Mouse (Mus musculus) olfactory bulb, adult 2 months (tissue): Measurements from ENCODE around the gene Pced1b. TPM values are rescaled to one million over a fixed set of nuclear protein-coding genes. Genes with fewer than 3 reads are reported as not detected.

ENCODE experiments used
- H3K27ac ChIP-seq: fragments of 200-500 bp; 2 replicates; pipeline ENCODE4 v1.5.1; 2012; ENCODE audit warnings: low read depth, low read length; ENCODE audit not compliant: insufficient read depth
- H3K4me1 ChIP-seq: fragments of 200-500 bp; 2 replicates; pipeline ENCODE4 v1.6.1; 2012; ENCODE audit warnings: low read length; ENCODE audit not compliant: control insufficient read depth, insufficient read depth
- H3K4me3 ChIP-seq: fragments of 200-500 bp; 2 replicates; pipeline ENCODE4 v1.5.1; 2012; ENCODE audit warnings: mild to moderate bottlenecking, low read depth, low read length, moderate library complexity; ENCODE audit not compliant: insufficient read depth
- CTCF ChIP-seq: fragments of 200-500 bp; IDR thresholded peaks from 2 replicates; pipeline ENCODE4 v1.5.1; 2012; ENCODE audit warnings: low read depth, mild to moderate bottlenecking, low read length, moderate library complexity; ENCODE audit not compliant: insufficient read depth
- POLR2A ChIP-seq: fragments of 200-500 bp; IDR thresholded peaks from 2 replicates; pipeline ENCODE4 v1.6.1; 2012; ENCODE audit warnings: mild to moderate bottlenecking, low read depth, low read length, moderate library complexity; ENCODE audit not compliant: insufficient read depth
- WGBS: fragments of 180-500 bp; shearing (Covaris S2); methylation state at CpG from one replicate; pipeline ENCODE4 v1.1.7; 2018; 5-methylcytosine and 5-hydroxymethylcytosine counted together
- polyA plus RNA-seq: library from polyadenylated mRNA; stranded (reverse); fragments of >200 nt; gene quantifications from 2 replicates; pipeline ENCODE4 v1.2.4, GENCODE M21; 2012; ENCODE audit warnings: low replicate concordance; ENCODE audit not compliant: missing spikeins, insufficient read depth, insufficient read length

Pced1b gene
- polyA plus RNA-seq, 1 experiment = not detected

GRCm38 (mm10) chr15:97422212-97422944 is 175.5 kb downstream of the Pced1b start:
- 91% methylated on average over 4 of the region's 4 CpGs for WGBS

GRCm38 (mm10) chr15:97424375-97424774 is 177.5 kb downstream of the Pced1b start:
- Histone ChIP-seq H3K27ac (no peak overlapping the region), H3K4me1 (no peaks in the 10 kb centered on the region), H3K4me3 (no peak overlapping the region)
- TF ChIP-seq CTCF = no peak
- no peak for TF ChIP-seq POLR2A
- WGBS = 63% methylated on average over 7 of the region's 7 CpGs

More at GRCm38 (mm10) chr15:97422212-97422944, 175.5 kb downstream of the Pced1b start:
- TF ChIP-seq CTCF = no peak
- no peak for TF ChIP-seq POLR2A
- no peak overlapping the region for H3K27ac ChIP-seq
- no peaks in the 10 kb centered on the region for H3K4me1 ChIP-seq
- H3K4me3 ChIP-seq = no peak overlapping the region

- TF ChIP-seq CTCF (no peak), POLR2A (no peak)
- Histone ChIP-seq H3K4me3 (no peak overlapping the region), H3K4me1 (no peaks in the 10 kb centered on the region), H3K27ac (no peak overlapping the region)
- 89% methylated on average over 3 of the region's 3 CpGs for WGBS
Measured at GRCm38 (mm10) chr15:97424961-97425360, 178.1 kb downstream of the Pced1b start.

- TF ChIP-seq CTCF = no peak
- TF ChIP-seq POLR2A = no peak
- Histone ChIP-seq H3K4me1 (no peaks in the 10 kb centered on the region), H3K4me3 (no peak overlapping the region), H3K27ac (no peak overlapping the region)
- WGBS = 89% methylated on average over 12 of the region's 12 CpGs
Measured at GRCm38 (mm10) chr15:97429201-97429900, 182.4 kb downstream of the Pced1b start.

GRCm38 (mm10) chr15:97431533-97431932 is 184.6 kb downstream of the Pced1b start:
- TF ChIP-seq CTCF (no peak), POLR2A (no peak)
- no peaks in the 10 kb centered on the region for H3K4me1 ChIP-seq
- H3K4me3 ChIP-seq = no peak overlapping the region
- WGBS = 94% methylated on average over 6 of the region's 6 CpGs
- no peak overlapping the region for H3K27ac ChIP-seq

GRCm38 (mm10) chr15:97432221-97432620 is 185.3 kb downstream of the Pced1b start:
- no peak for TF ChIP-seq POLR2A
- TF ChIP-seq CTCF = no peak
- Histone ChIP-seq H3K27ac (no peak overlapping the region), H3K4me3 (no peak overlapping the region), H3K4me1 (no peaks in the 10 kb centered on the region)
- 78% methylated on average over 4 of the region's 4 CpGs for WGBS

Other genes starting within 250 kb of the Pced1b start
- gene Slc38a4, start 191.2 kb upstream of the Pced1b start, polyA plus RNA-seq = not detected in 2 replicates
- not detected in 2 replicates for gene Amigo2, start 180 bp downstream of the Pced1b start, polyA plus RNA-seq